Mouse (Mus musculus) MEL (cell line): ENCODE data around the gene Syt1. TPM values are rescaled to one million over a fixed set of nuclear protein-coding genes. Genes with fewer than 3 reads are reported as not detected.

Source experiments
- DNase-seq: peaks from one replicate; pipeline ENCODE4 v3.0.0; 2011; ENCODE audit warnings: low read depth, low spot score
- H3K27ac ChIP-seq: 2 replicates; pipeline ENCODE4 v1.5.1; 2012; ENCODE audit warnings: low read depth, mild to moderate bottlenecking, control low read depth, low read length, moderate library complexity; ENCODE audit not compliant: control insufficient read depth
- H3K27me3 ChIP-seq, 2 experiments: fragments of 150-350 bp in 1 of 2; sonication (generic) in 1 of 2; 2 replicates each; pipeline ENCODE4 v1.6.1; 2012; ENCODE audit warnings: low read length in 2 of 2, mild to moderate bottlenecking in 2 of 2, improper control_type of control experiment in 1 of 2, moderate library complexity in 1 of 2; ENCODE audit not compliant: insufficient read depth in 2 of 2, control insufficient read depth in 1 of 2
- H3K36me3 ChIP-seq, 2 experiments: 2 replicates each; pipeline ENCODE4 v1.6.1; 2012 to 2014; ENCODE audit warnings: low read length in 2 of 2, improper control_type of control experiment in 1 of 2, inconsistent platforms in 1 of 2, mild to moderate bottlenecking in 1 of 2; ENCODE audit not compliant: insufficient read depth in 2 of 2, control insufficient read depth in 1 of 2
- H3K4me1 ChIP-seq, 2 experiments: fragments of 150-350 bp in 1 of 2; sonication (generic) in 1 of 2; 2 replicates each; pipeline ENCODE4 v1.6.1; 2012; ENCODE audit warnings: low read length in 2 of 2, improper control_type of control experiment in 1 of 2, mild to moderate bottlenecking in 1 of 2; ENCODE audit not compliant: insufficient read depth in 2 of 2, control insufficient read depth in 1 of 2
- H3K4me3 ChIP-seq, 2 experiments: fragments of 150-350 bp in 1 of 2; sonication (generic) in 1 of 2; 2 replicates each; pipeline ENCODE4 v1.5.1; 2012; ENCODE audit warnings: low read depth in 2 of 2, low read length in 2 of 2, mild to moderate bottlenecking in 2 of 2, moderate library complexity in 2 of 2, control low read depth in 1 of 2, improper control_type of control experiment in 1 of 2; ENCODE audit not compliant: control insufficient read depth in 1 of 2, insufficient read depth in 1 of 2
- H3K79me2 ChIP-seq: 2 replicates; pipeline ENCODE4 v1.6.1; 2012; ENCODE audit warnings: mild to moderate bottlenecking, low read length, moderate library complexity; ENCODE audit not compliant: control insufficient read depth, poor library complexity, insufficient read depth
- H3K9ac ChIP-seq: 2 replicates; pipeline ENCODE4 v1.6.1; 2012; ENCODE audit warnings: low read depth, mild to moderate bottlenecking, control low read depth, low read length, moderate library complexity; ENCODE audit not compliant: control insufficient read depth, poor library complexity, severe bottlenecking
- H3K9me3 ChIP-seq: fragments of 150-350 bp; sonication (generic); replicated peaks from 2 replicates; pipeline ENCODE4 v1.6.1; 2012; ENCODE audit warnings: mild to moderate bottlenecking, low read length, improper control_type of control experiment, moderate library complexity; ENCODE audit not compliant: insufficient read depth
- BHLHE40 ChIP-seq: IDR thresholded peaks from 2 replicates; pipeline ENCODE4 v1.6.1; 2012; ENCODE audit warnings: low read depth, mild to moderate bottlenecking, inconsistent platforms, low read length, improper control_type of control experiment, borderline replicate concordance
- EP300 ChIP-seq, 2 experiments: IDR thresholded peaks; 2 replicates each; pipeline ENCODE4 v1.6.1; 2011; ENCODE audit warnings: improper control_type of control experiment in 2 of 2, low read length in 2 of 2, low read depth in 1 of 2, mild to moderate bottlenecking in 1 of 2
- GABPA ChIP-seq: IDR thresholded peaks from 2 replicates; pipeline ENCODE4 v1.6.1; 2012; ENCODE audit warnings: low read depth, mild to moderate bottlenecking, inconsistent platforms, low read length, improper control_type of control experiment, moderate library complexity
- GATA1 ChIP-seq: IDR thresholded peaks from 2 replicates; pipeline ENCODE4 v1.6.1; 2011; ENCODE audit warnings: low read depth, low read length, improper control_type of control experiment
- JUND ChIP-seq: IDR thresholded peaks from 2 replicates; pipeline ENCODE4 v1.6.1; 2011; ENCODE audit warnings: low read depth, mild to moderate bottlenecking, improper control_type of control experiment, low read length
- KAT2A ChIP-seq: conservative IDR thresholded peaks from 2 replicates; pipeline ENCODE4 v1.6.1; 2012; ENCODE audit warnings: low read depth, low read length, improper control_type of control experiment, inconsistent platforms
- MAFK ChIP-seq: IDR thresholded peaks from 2 replicates; pipeline ENCODE4 v1.6.1; 2011; ENCODE audit warnings: low read depth, mild to moderate bottlenecking, low read length, improper control_type of control experiment, borderline replicate concordance
- MXI1 ChIP-seq: IDR thresholded peaks from 2 replicates; pipeline ENCODE4 v1.6.1; 2011; ENCODE audit warnings: mild to moderate bottlenecking, low read depth, low read length, improper control_type of control experiment
- MYB ChIP-seq: IDR thresholded peaks from 2 replicates; pipeline ENCODE4 v1.6.1; 2011; ENCODE audit warnings: mild to moderate bottlenecking, low read depth, low read length, improper control_type of control experiment
- MYC ChIP-seq: IDR thresholded peaks from 2 replicates; pipeline ENCODE4 v1.6.1; 2011; ENCODE audit warnings: low read depth, mild to moderate bottlenecking, low read length, improper control_type of control experiment, moderate library complexity
- POLR2A ChIP-seq, 2 experiments: IDR thresholded peaks; 2 replicates each; pipeline ENCODE4 v1.6.1; 2011 to 2012; ENCODE audit warnings: low read length in 2 of 2, mild to moderate bottlenecking in 2 of 2, control low read depth in 1 of 2, improper control_type of control experiment in 1 of 2, low read depth in 1 of 2, moderate library complexity in 1 of 2; ENCODE audit not compliant: control insufficient read depth in 1 of 2, insufficient read depth in 1 of 2, poor library complexity in 1 of 2
- POLR2AphosphoS5 ChIP-seq: IDR thresholded peaks from 2 replicates; pipeline ENCODE4 v1.6.1; 2012; ENCODE audit warnings: low read depth, borderline replicate concordance, mild to moderate bottlenecking, inconsistent platforms, low read length, moderate library complexity, mixed read lengths
- SIN3A ChIP-seq: IDR thresholded peaks from 2 replicates; pipeline ENCODE4 v1.6.1; 2012; ENCODE audit warnings: low read length, improper control_type of control experiment, inconsistent platforms
- SMC3 ChIP-seq: IDR thresholded peaks from 2 replicates; pipeline ENCODE4 v1.6.1; 2011; ENCODE audit warnings: low read depth, low read length, improper control_type of control experiment
- TAL1 ChIP-seq: IDR thresholded peaks from 2 replicates; pipeline ENCODE4 v1.6.1; 2012; ENCODE audit warnings: mild to moderate bottlenecking, inconsistent platforms, low read length, moderate library complexity, mixed read lengths
- TBP ChIP-seq: IDR thresholded peaks from 2 replicates; pipeline ENCODE4 v1.8.0; 2011; ENCODE audit warnings: low read depth, low read length, improper control_type of control experiment
- USF2 ChIP-seq, 2 experiments: IDR thresholded peaks; 2 replicates each; pipeline ENCODE4 v1.6.1; 2011 to 2012; ENCODE audit warnings: improper control_type of control experiment in 2 of 2, low read length in 2 of 2, borderline replicate concordance in 1 of 2, inconsistent platforms in 1 of 2, low read depth in 1 of 2, mild to moderate bottlenecking in 1 of 2; ENCODE audit not compliant: insufficient read depth in 1 of 2
- ZC3H11A ChIP-seq: IDR thresholded peaks from 2 replicates; pipeline ENCODE4 v1.6.1; 2012; ENCODE audit warnings: low read depth, mild to moderate bottlenecking, inconsistent platforms, low read length, improper control_type of control experiment
- ZNF384 ChIP-seq: IDR thresholded peaks from 2 replicates; pipeline ENCODE4 v1.6.1; 2012; ENCODE audit warnings: low read depth, mild to moderate bottlenecking, inconsistent platforms, low read length, improper control_type of control experiment
- polyA plus RNA-seq, 2 experiments: library from polyadenylated mRNA; stranded (reverse) in 1 of 2; unstranded in 1 of 2; fragments of >175 nt in 1 of 2; fragments of >200 nt in 1 of 2; gene quantifications; 2 replicates each; pipeline versions ENCODE4 v1.2.1 to v1.2.4; 2012; ENCODE audit warnings: low replicate concordance in 2 of 2, low read depth in 1 of 2; ENCODE audit not compliant: insufficient read length in 2 of 2, insufficient read depth in 1 of 2, missing spikeins in 1 of 2
- total RNA-seq: library from RNA; depleted of rRNA; stranded (reverse); fragments of 300-350 nt; gene quantifications from 2 replicates; pipeline ENCODE4 v1.2.3, GENCODE M21; 2012

The Syt1 gene
- total and polyA plus RNA-seq, 3 experiments = not detected

- H3K27me3 ChIP-seq = no peaks in the 10 kb centered on the region
- no peaks in the 10 kb centered on the region for H3K36me3 ChIP-seq
- no peak for DNase-seq
- H3K4me3 ChIP-seq = no peak overlapping the region
- no peak for TF ChIP-seq USF2 (IDR thresholded peaks at IDR 0.05; ENCODE audit: borderline replicate concordance in 1 of 2, insufficient read depth in 1 of 2, low read depth in 1 of 2, low read length in 2 of 2)
- TF ChIP-seq ZC3H11A = no peak
- no peak for TF ChIP-seq POLR2A (IDR thresholded peaks at IDR 0.05; ENCODE audit: control insufficient read depth in 1 of 2, insufficient read depth in 1 of 2, low read depth in 1 of 2, low read length in 2 of 2, poor library complexity in 1 of 2)
- TF ChIP-seq GATA1 = no peak
- TF ChIP-seq SIN3A = no peak
- H3K4me1 ChIP-seq = no peaks in the 10 kb centered on the region
- no peaks in the 10 kb centered on the region for H3K9me3 ChIP-seq
- H3K79me2 ChIP-seq = no peaks in the 10 kb centered on the region
- H3K27ac ChIP-seq = no peak overlapping the region
- H3K9ac ChIP-seq = no peak overlapping the region
Measured at GRCm38 (mm10) chr10:108517076-108517475, 493.7 kb downstream of the Syt1 start.

- DNase-seq = no peak
- TF ChIP-seq MYC (no peak), TBP (no peak), ZC3H11A (no peak), MAFK (no peak), SMC3 (no peak), KAT2A (no peak)
- TF ChIP-seq, all 39 proteins: peak for 0
- H3K27me3 ChIP-seq = no peaks in the 10 kb centered on the region
Measured at GRCm38 (mm10) chr10:108514671-108515070, 496.1 kb downstream of the Syt1 start.

DNA sequence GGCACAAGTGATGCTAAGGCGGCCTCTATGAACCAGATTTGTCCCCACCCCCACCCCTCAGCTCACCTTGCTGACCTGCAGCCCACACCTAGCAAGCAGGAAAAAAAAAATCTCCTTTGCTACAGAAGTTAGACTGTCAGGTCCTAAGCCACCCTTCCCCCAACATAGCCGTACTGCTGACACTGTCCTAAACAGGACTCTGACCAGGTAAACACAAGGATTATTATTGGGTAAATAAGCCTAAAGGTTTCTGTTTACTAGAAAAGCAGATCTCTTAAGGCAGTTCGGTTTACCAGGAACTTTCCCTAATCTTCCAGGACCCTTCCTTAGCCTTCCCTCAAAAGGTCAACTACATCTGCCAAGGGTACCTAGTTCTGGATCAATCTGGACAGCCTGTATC, 501.2 kb downstream of the Syt1 start:
- Histone ChIP-seq H3K27me3 (no peaks in the 10 kb centered on the region), H3K9ac (no peak overlapping the region), H3K36me3 (no peaks in the 10 kb centered on the region), H3K27ac (no peak overlapping the region), H3K4me1 (no peaks in the 10 kb centered on the region), H3K79me2 (no peaks in the 10 kb centered on the region), H3K4me3 (no peak overlapping the region), H3K9me3 (no peaks in the 10 kb centered on the region)
- DNase-seq = no peak
- no peak for TF ChIP-seq POLR2A (IDR thresholded peaks at IDR 0.05; ENCODE audit: control insufficient read depth in 1 of 2, insufficient read depth in 1 of 2, low read depth in 1 of 2, low read length in 2 of 2, poor library complexity in 1 of 2)
- no peak for TF ChIP-seq MXI1
- TF ChIP-seq BHLHE40 = no peak
- no peak for TF ChIP-seq MYB
- TF ChIP-seq POLR2AphosphoS5 = no peak
- TF ChIP-seq TAL1 = no peak
- TF ChIP-seq GABPA = no peak
- no peak for TF ChIP-seq EP300 (IDR thresholded peaks at IDR 0.05; ENCODE audit: low read depth in 1 of 2, low read length in 2 of 2)
- no peak for TF ChIP-seq JUND
- no peak for TF ChIP-seq ZNF384

More at GRCm38 (mm10) chr10:108514671-108515070, 496.1 kb downstream of the Syt1 start:
- no peaks in the 10 kb centered on the region for H3K79me2 ChIP-seq
- no peaks in the 10 kb centered on the region for H3K4me1 ChIP-seq
- no peaks in the 10 kb centered on the region for H3K36me3 ChIP-seq
- H3K27ac ChIP-seq = no peak overlapping the region
- H3K9me3 ChIP-seq = no peaks in the 10 kb centered on the region
- H3K4me3 ChIP-seq = no peak overlapping the region
- no peak overlapping the region for H3K9ac ChIP-seq
